9 mouse cellular contexts compared by ENCODE assay signal in the genomic region with DNA sequence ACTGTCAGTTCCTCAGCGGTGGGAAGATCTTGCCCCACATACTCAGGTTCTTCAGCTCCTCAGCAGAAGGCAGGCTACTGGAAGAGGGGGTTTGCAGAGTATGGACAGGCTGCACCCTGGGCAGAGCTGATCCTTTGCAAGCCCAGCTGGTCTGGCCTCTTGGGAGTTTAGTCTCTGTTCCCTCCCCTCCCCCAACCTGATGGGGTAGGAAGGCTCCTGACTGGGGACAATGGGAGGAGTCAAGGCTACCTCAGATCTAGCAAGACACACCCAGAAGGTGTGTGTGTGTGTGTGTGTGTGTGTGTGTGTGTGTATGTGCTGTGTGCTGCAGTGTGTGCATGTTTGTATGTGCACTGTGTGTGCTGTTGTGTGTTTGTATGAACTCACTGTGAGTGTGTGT. TPM values are rescaled to one million over a fixed set of nuclear protein-coding genes. Genes with fewer than 3 reads are reported as not detected.
DNase-seq lines count a peak whose midpoint lies in the region; ATAC-seq and TF ChIP-seq lines count a peak whose summit lies in the region.
"Had no signal": no experiment of that assay in that cellular context is flagged by ENCODE, and none has a peak within 500 bp of the region (broad histone marks: within the 10 kb centered on the region; RNA-seq: fewer than 3 reads in every experiment).

No protein-coding gene starts in this region.

- H3K27ac ChIP-seq in lung, embryonic 16.5 days (ENCODE audit: low read length) = peak overlapping the region; percentile 61
- no peak overlapping the region for H3K27ac ChIP-seq in intestine, postnatal 0 days (ENCODE audit: low read depth, low read length)
- H3K27ac ChIP-seq in stomach, embryonic 15.5 days = peak overlapping the region; percentile 19; the same call in 1 of the 2 replicates

- no peak overlapping the region for H3K9ac ChIP-seq in lung, embryonic 16.5 days (ENCODE audit: low read length)
- no peak overlapping the region for H3K9ac ChIP-seq in intestine, postnatal 0 days (ENCODE audit: low read depth, low read length)
- no peak overlapping the region for H3K9ac ChIP-seq in stomach, embryonic 15.5 days

- H3K4me2 ChIP-seq in lung, embryonic 16.5 days (ENCODE audit: low read depth, low read length) = no peak overlapping the region
- no peak overlapping the region for H3K4me2 ChIP-seq in intestine, postnatal 0 days (replicated peaks; ENCODE audit: low read depth)
- 0 out of 2 replicates have a peak overlapping the region, but pooled peaks have one; percentile 4 for H3K4me2 ChIP-seq in stomach, embryonic 15.5 days

- peaks cover 32% of the 10 kb centered on the region for H3K4me1 ChIP-seq in lung, embryonic 16.5 days (replicated peaks; ENCODE audit: control insufficient read depth, insufficient read depth, low read length)
- 0 out of 2 replicates have a peak, but pooled peaks cover 3% of the 10 kb centered on the region for H3K4me1 ChIP-seq in intestine, postnatal 0 days (replicated peaks; ENCODE audit: control insufficient read depth, insufficient read depth, low read length)
- peaks cover 35% of the 10 kb centered on the region for H3K4me1 ChIP-seq in stomach, embryonic 15.5 days

- 11% methylated on average over 1 of the region's 1 CpGs for WGBS in lung, embryonic 16.5 days
- WGBS in intestine, postnatal 0 days = 14% methylated on average over 1 of the region's 1 CpGs
- 11% methylated on average over 1 of the region's 1 CpGs for WGBS in stomach, embryonic 15.5 days

- no peaks in the 10 kb centered on the region for H3K36me3 ChIP-seq in lung, embryonic 16.5 days (ENCODE audit: control insufficient read depth, insufficient read depth, low read length)
- no peaks in the 10 kb centered on the region for H3K36me3 ChIP-seq in intestine, postnatal 0 days (ENCODE audit: control insufficient read depth, insufficient read depth)
- no peaks in the 10 kb centered on the region for H3K36me3 ChIP-seq in stomach, embryonic 15.5 days

- TF ChIP-seq CTCF in intestine, postnatal 0 days (IDR thresholded peaks at IDR 0.05; ENCODE audit: low read depth) = no peak

- H3K27me3 ChIP-seq in lung, embryonic 16.5 days (ENCODE audit: control insufficient read depth, insufficient read depth, low read depth, low read length) = no peaks in the 10 kb centered on the region
- H3K27me3 ChIP-seq in intestine, postnatal 0 days (replicated peaks; ENCODE audit: control insufficient read depth, insufficient read depth, low read length) = no peaks in the 10 kb centered on the region
- no peaks in the 10 kb centered on the region for H3K27me3 ChIP-seq in stomach, embryonic 15.5 days (replicated peaks)

- no peak for ATAC-seq in lung, embryonic 16.5 days (ENCODE audit: low read depth)
- peak; percentile 37; the same call in 1 of the 2 replicates for ATAC-seq in intestine, postnatal 0 days
- 0 out of 2 replicates have a peak, but pooled peaks have one; percentile 34 for ATAC-seq in stomach, embryonic 15.5 days (ENCODE audit: insufficient read depth, low FRiP score, low read depth)

- DNase-seq in lung, postnatal 25 days (ENCODE audit: low spot score) = no peak
- peak; percentile 54 for DNase-seq in embryo, embryonic 10 days (ENCODE audit: low spot score)
- no peak for DNase-seq in right cerebral cortex, adult 18-20 months
- no peak for DNase-seq in Muller cell, postnatal 12 days (ENCODE audit: inconsistent ontology term)
- DNase-seq: gastrocnemius, postnatal 36 days; layer of hippocampus, postnatal 36 days had no signal

- H3K4me3 ChIP-seq in lung, embryonic 16.5 days (ENCODE audit: low read length) = no peak overlapping the region
- no peak overlapping the region for H3K4me3 ChIP-seq in intestine, postnatal 0 days (ENCODE audit: low read depth, low read length)
- H3K4me3 ChIP-seq in stomach, embryonic 15.5 days (replicated peaks) = no peak overlapping the region

- H3K9me3 ChIP-seq in lung, embryonic 16.5 days (ENCODE audit: control insufficient read depth, low read length) = no peaks in the 10 kb centered on the region
- H3K9me3 ChIP-seq in intestine, postnatal 0 days (ENCODE audit: control insufficient read depth) = no peaks in the 10 kb centered on the region
- no peaks in the 10 kb centered on the region for H3K9me3 ChIP-seq in stomach, embryonic 15.5 days

RNA-seq across cellular contexts. Expression of gene Fam131c, which starts 29.2 kb away (rescaled TPM):
- polyA plus RNA-seq in lung, embryonic 16.5 days (2015; fragmentation: Nextera tagmentation; extraction: Ambion mirVana) = 3.3 and 3.6 TPM in 2 replicates
- polyA plus RNA-seq in intestine, postnatal 0 days (2015; fragmentation: Nextera tagmentation; extraction: Ambion mirVana) = 1.4 and 2.4 TPM in 2 replicates
- polyA plus RNA-seq in stomach, embryonic 15.5 days (2015; fragmentation: Nextera tagmentation; extraction: Ambion mirVana) = 2.8 and 3.9 TPM in 2 replicates

RNA-seq across cellular contexts. Expression of gene Epha2, which starts 37.8 kb away (rescaled TPM):
- polyA plus RNA-seq in lung, embryonic 16.5 days (2015; fragmentation: Nextera tagmentation; extraction: Ambion mirVana) = 11.6 and 11.8 TPM in 2 replicates
- 5.6 and 6.6 TPM in 2 replicates for polyA plus RNA-seq in intestine, postnatal 0 days (2015; fragmentation: Nextera tagmentation; extraction: Ambion mirVana)
- 5.9 and 7.3 TPM in 2 replicates for polyA plus RNA-seq in stomach, embryonic 15.5 days (2015; fragmentation: Nextera tagmentation; extraction: Ambion mirVana)

RNA-seq across cellular contexts. Expression of gene Clcnka, which starts 59.7 kb away (rescaled TPM):
- 0.24 and 0.28 TPM in 2 replicates for polyA plus RNA-seq in lung, embryonic 16.5 days (2015; fragmentation: Nextera tagmentation; extraction: Ambion mirVana)
- 0.14 TPM in 1 of 2 replicates, not detected in the other for polyA plus RNA-seq in intestine, postnatal 0 days (2015; fragmentation: Nextera tagmentation; extraction: Ambion mirVana)
- 0.21 and 0.35 TPM in 2 replicates for polyA plus RNA-seq in stomach, embryonic 15.5 days (2015; fragmentation: Nextera tagmentation; extraction: Ambion mirVana)
